Mouse (Mus musculus): ENCODE data around the gene Skap1. TPM values are rescaled to one million over a fixed set of nuclear protein-coding genes. Genes with fewer than 3 reads are reported as not detected.

Gene Skap1
- polyA plus RNA-seq, 1 experiment = 0.02 TPM

- no peaks in the 10 kb centered on the region for H3K79me2 ChIP-seq (ENCODE audit: control insufficient read depth, insufficient read depth)
- no peaks in the 10 kb centered on the region for H3K27me3 ChIP-seq (ENCODE audit: control insufficient read depth, insufficient read depth, insufficient read length)
- H3K4me2 ChIP-seq (ENCODE audit: low read depth) = no peak overlapping the region
- H3K4me3 ChIP-seq = no peak overlapping the region
- H3ac ChIP-seq (ENCODE audit: control insufficient read depth, insufficient read length) = no peak overlapping the region
- TF ChIP-seq POLR2A (IDR thresholded peaks at IDR 0.05; ENCODE audit: insufficient read length, low read depth) (no peak), MYOG (IDR thresholded peaks at IDR 0.05; ENCODE audit: control insufficient read depth in 1 of 3, insufficient read depth in 1 of 3, insufficient read length in 2 of 3, low read depth in 2 of 3) (no peak), CEBPB (IDR thresholded peaks at IDR 0.05; ENCODE audit: insufficient read depth, poor library complexity, severe bottlenecking) (no peak), TCF3 (IDR thresholded peaks at IDR 0.05; ENCODE audit: insufficient read length, low read depth) (no peak), SRF (IDR thresholded peaks at IDR 0.05; ENCODE audit: control insufficient read depth, insufficient read length, low read depth) (no peak)
- H3K36me3 ChIP-seq (ENCODE audit: control insufficient read depth, insufficient read depth) = peaks cover 19% of the 10 kb centered on the region
Observed at GRCm38 (mm10) chr11:96765645-96766044, 301.3 kb downstream of the Skap1 start.

GRCm38 (mm10) chr11:96766555-96766954 is 302.2 kb downstream of the Skap1 start:
- Histone ChIP-seq H3K4me3 (no peak overlapping the region), H3K79me2 (ENCODE audit: control insufficient read depth, insufficient read depth) (no peaks in the 10 kb centered on the region), H3K4me2 (ENCODE audit: low read depth) (peak overlapping the region; percentile 56)

GRCm38 (mm10) chr11:96767096-96767495 is 302.7 kb downstream of the Skap1 start:
- TF ChIP-seq USF1 (IDR thresholded peaks at IDR 0.05; ENCODE audit: low read depth) (no peak), SRF (IDR thresholded peaks at IDR 0.05; ENCODE audit: control insufficient read depth, insufficient read length, low read depth) (no peak), REST (IDR thresholded peaks at IDR 0.05; ENCODE audit: insufficient read depth, insufficient read length) (no peak), TCF3 (IDR thresholded peaks at IDR 0.05; ENCODE audit: insufficient read length, low read depth) (no peak), E2F4 (IDR thresholded peaks at IDR 0.05; ENCODE audit: insufficient read depth) (no peak), POLR2A (IDR thresholded peaks at IDR 0.05; ENCODE audit: insufficient read length, low read depth) (no peak), CEBPB (IDR thresholded peaks at IDR 0.05; ENCODE audit: insufficient read depth, poor library complexity, severe bottlenecking) (no peak)
- Histone ChIP-seq H3ac (ENCODE audit: control insufficient read depth, insufficient read length) (no peak overlapping the region), H3K79me2 (ENCODE audit: control insufficient read depth, insufficient read depth) (no peaks in the 10 kb centered on the region), H3K36me3 (ENCODE audit: control insufficient read depth, insufficient read depth) (peaks cover 28% of the 10 kb centered on the region), H3K27me3 (ENCODE audit: control insufficient read depth, insufficient read depth, insufficient read length) (no peaks in the 10 kb centered on the region), H3K4me3 (no peak overlapping the region), H3K4me2 (ENCODE audit: low read depth) (peak overlapping the region; percentile 56)

More at GRCm38 (mm10) chr11:96766555-96766954, 302.2 kb downstream of the Skap1 start:
- Histone ChIP-seq H3K36me3 (ENCODE audit: control insufficient read depth, insufficient read depth) (peaks cover 24% of the 10 kb centered on the region), H3K27me3 (ENCODE audit: control insufficient read depth, insufficient read depth, insufficient read length) (no peaks in the 10 kb centered on the region), H3ac (ENCODE audit: control insufficient read depth, insufficient read length) (no peak overlapping the region)
- TF ChIP-seq MAX (IDR thresholded peaks at IDR 0.05; ENCODE audit: low read depth) (no peak), POLR2AphosphoS2 (IDR thresholded peaks at IDR 0.05; ENCODE audit: insufficient read length, low read depth) (no peak), TCF12 (IDR thresholded peaks at IDR 0.05; ENCODE audit: insufficient read depth, poor library complexity, severe bottlenecking) (no peak), SRF (IDR thresholded peaks at IDR 0.05; ENCODE audit: control insufficient read depth, insufficient read length, low read depth) (no peak), POLR2A (IDR thresholded peaks at IDR 0.05; ENCODE audit: insufficient read length, low read depth) (no peak), TCF3 (IDR thresholded peaks at IDR 0.05; ENCODE audit: insufficient read length, low read depth) (no peak), MYOD1 (IDR thresholded peaks at IDR 0.05; ENCODE audit: control insufficient read depth in 1 of 3, insufficient read length in 2 of 3, low read depth in 2 of 3) (no peak), CEBPB (IDR thresholded peaks at IDR 0.05; ENCODE audit: insufficient read depth, poor library complexity, severe bottlenecking) (no peak), REST (IDR thresholded peaks at IDR 0.05; ENCODE audit: insufficient read depth, insufficient read length) (no peak), E2F4 (IDR thresholded peaks at IDR 0.05; ENCODE audit: insufficient read depth) (no peak), USF1 (IDR thresholded peaks at IDR 0.05; ENCODE audit: low read depth) (no peak), MYOG (IDR thresholded peaks at IDR 0.05; ENCODE audit: control insufficient read depth in 1 of 3, insufficient read depth in 1 of 3, insufficient read length in 2 of 3, low read depth in 2 of 3) (no peak)

- no peak overlapping the region for H3K4me3 ChIP-seq
- H3K36me3 ChIP-seq (ENCODE audit: control insufficient read depth, insufficient read depth) = peaks cover 39% of the 10 kb centered on the region
- no peak for TF ChIP-seq CEBPB (IDR thresholded peaks at IDR 0.05; ENCODE audit: insufficient read depth, poor library complexity, severe bottlenecking)
- TF ChIP-seq MAX (IDR thresholded peaks at IDR 0.05; ENCODE audit: low read depth) = no peak
- no peak for TF ChIP-seq TCF12 (IDR thresholded peaks at IDR 0.05; ENCODE audit: insufficient read depth, poor library complexity, severe bottlenecking)
- TF ChIP-seq MYOD1 (IDR thresholded peaks at IDR 0.05; ENCODE audit: control insufficient read depth in 1 of 3, insufficient read length in 2 of 3, low read depth in 2 of 3) = no peak
- H3ac ChIP-seq (ENCODE audit: control insufficient read depth, insufficient read length) = no peak overlapping the region
- H3K27me3 ChIP-seq (ENCODE audit: control insufficient read depth, insufficient read depth, insufficient read length) = no peaks in the 10 kb centered on the region
- no peak overlapping the region for H3K4me2 ChIP-seq (ENCODE audit: low read depth)
- no peaks in the 10 kb centered on the region for H3K79me2 ChIP-seq (ENCODE audit: control insufficient read depth, insufficient read depth)
Observed at GRCm38 (mm10) chr11:96768240-96768639, 303.8 kb downstream of the Skap1 start.

- Histone ChIP-seq H3K36me3 (ENCODE audit: control insufficient read depth, insufficient read depth) (peaks cover 44% of the 10 kb centered on the region), H3K4me2 (ENCODE audit: low read depth) (no peak overlapping the region), H3ac (ENCODE audit: control insufficient read depth, insufficient read length) (no peak overlapping the region), H3K4me3 (no peak overlapping the region), H3K79me2 (ENCODE audit: control insufficient read depth, insufficient read depth) (peaks cover 20% of the 10 kb centered on the region), H3K27me3 (ENCODE audit: control insufficient read depth, insufficient read depth, insufficient read length) (no peaks in the 10 kb centered on the region)
- no peak for TF ChIP-seq POLR2A (IDR thresholded peaks at IDR 0.05; ENCODE audit: insufficient read length, low read depth)
- no peak for TF ChIP-seq USF1 (IDR thresholded peaks at IDR 0.05; ENCODE audit: low read depth)
- TF ChIP-seq SRF (IDR thresholded peaks at IDR 0.05; ENCODE audit: control insufficient read depth, insufficient read length, low read depth) = no peak
- no peak for TF ChIP-seq CEBPB (IDR thresholded peaks at IDR 0.05; ENCODE audit: insufficient read depth, poor library complexity, severe bottlenecking)
- no peak for TF ChIP-seq E2F4 (IDR thresholded peaks at IDR 0.05; ENCODE audit: insufficient read depth)
- TF ChIP-seq MYOG (IDR thresholded peaks at IDR 0.05; ENCODE audit: control insufficient read depth in 1 of 3, insufficient read depth in 1 of 3, insufficient read length in 2 of 3, low read depth in 2 of 3) = no peak
- TF ChIP-seq REST (IDR thresholded peaks at IDR 0.05; ENCODE audit: insufficient read depth, insufficient read length) = no peak
- no peak for TF ChIP-seq TCF3 (IDR thresholded peaks at IDR 0.05; ENCODE audit: insufficient read length, low read depth)
- no peak for TF ChIP-seq TCF12 (IDR thresholded peaks at IDR 0.05; ENCODE audit: insufficient read depth, poor library complexity, severe bottlenecking)
- no peak for TF ChIP-seq MYOD1 (IDR thresholded peaks at IDR 0.05; ENCODE audit: control insufficient read depth in 1 of 3, insufficient read length in 2 of 3, low read depth in 2 of 3)
Observed at GRCm38 (mm10) chr11:96771274-96771975, 307.0 kb downstream of the Skap1 start.
